Mouse (Mus musculus): Measurements from ENCODE around the gene Bet1.
A peak's percentile ranks its signal among the peaks of the same experiment; 100 is the strongest.

Bet1 gene

DNA sequence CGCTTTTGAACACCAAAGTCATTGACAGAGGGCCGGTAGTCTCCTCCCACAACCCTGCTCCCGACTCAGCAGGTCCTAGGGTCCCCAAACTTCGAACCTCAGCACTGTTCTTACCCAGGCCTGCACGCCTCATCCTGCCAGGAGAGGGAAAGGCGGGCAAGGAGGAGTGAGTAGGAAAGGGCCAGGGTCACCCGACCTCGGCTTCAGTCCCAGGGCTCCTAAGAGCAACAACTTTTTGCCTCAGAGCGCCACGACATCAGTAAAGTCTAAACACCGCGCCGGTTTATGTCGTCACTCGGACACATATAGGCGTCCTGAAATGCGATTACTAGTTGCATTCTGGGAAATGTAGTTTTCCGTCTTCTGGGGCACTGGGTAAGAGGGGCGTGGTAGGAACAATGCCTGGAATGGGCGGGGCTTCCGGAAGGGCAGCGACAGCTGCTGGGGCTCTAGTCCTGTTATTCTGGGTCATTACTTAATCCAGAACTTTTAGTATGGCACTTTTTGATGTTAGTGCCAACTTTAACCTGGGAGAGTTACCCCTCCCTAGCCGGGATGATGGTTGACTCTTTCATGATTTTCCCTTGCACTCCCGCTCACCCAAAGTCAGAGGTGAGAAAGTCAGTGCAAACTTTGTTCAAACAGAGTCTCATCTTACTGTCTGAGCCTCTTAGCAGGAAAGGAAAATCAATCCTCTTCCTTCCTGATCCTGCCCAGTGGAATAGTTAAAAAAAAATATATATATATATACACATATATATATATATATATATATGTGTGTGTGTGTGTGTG lies at the start of gene Bet1:
Bet1 (minus strand) TSS at position 310 of the 792 bp plus-strand sequence.
- peak; percentile 87 for DNase-seq

DNA sequence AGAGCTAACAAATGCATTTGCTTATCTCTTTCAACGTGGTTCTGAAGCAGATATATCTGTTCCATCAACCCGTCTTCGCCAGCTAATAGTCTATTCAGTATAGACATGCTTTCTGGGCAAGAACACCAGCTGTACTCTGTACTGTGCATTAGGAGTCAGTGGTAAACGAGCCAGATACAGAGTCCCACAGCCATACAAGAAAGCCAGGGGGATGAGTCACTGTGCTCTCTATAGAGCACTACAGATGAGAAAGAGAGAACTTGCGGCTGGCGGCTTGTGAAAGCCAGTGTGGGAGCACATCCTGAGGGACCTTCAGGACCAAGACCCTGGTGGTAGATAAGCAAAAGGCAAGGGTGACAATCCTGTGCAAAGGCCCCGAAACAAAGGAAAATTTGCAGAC lies 45.5 kb upstream of the Bet1 start:
- DNase-seq = no peak

GRCm38 (mm10) chr6:4131149-4131548 lies 44.4 kb upstream of the Bet1 start:
- no peak for DNase-seq

- no peak for DNase-seq
Observed at GRCm38 (mm10) chr6:4118611-4119010, 31.8 kb upstream of the Bet1 start.

DNA sequence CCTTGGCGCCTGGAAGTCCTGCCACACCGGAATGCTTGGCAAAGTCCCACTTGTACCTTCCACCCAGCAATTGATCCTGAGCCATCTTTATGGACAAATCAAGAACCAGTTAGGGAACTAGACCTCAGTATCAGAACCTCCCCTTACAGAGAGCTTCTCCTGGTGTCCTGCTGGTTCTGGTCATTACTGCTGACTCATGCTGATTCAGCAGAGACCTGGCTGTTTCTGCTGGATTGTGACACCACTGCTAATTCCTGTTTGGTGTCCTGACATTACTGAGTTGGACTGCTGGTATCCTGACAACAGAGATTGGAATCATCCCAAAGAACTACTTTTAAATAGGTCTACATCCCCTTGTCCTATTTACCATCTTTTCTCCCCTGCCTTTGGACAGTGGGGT lies 3.7 kb upstream of the Bet1 start:
- no peak for DNase-seq

GRCm38 (mm10) chr6:4072281-4072680 lies 14.5 kb downstream of the Bet1 start:
- no peak for DNase-seq

DNA sequence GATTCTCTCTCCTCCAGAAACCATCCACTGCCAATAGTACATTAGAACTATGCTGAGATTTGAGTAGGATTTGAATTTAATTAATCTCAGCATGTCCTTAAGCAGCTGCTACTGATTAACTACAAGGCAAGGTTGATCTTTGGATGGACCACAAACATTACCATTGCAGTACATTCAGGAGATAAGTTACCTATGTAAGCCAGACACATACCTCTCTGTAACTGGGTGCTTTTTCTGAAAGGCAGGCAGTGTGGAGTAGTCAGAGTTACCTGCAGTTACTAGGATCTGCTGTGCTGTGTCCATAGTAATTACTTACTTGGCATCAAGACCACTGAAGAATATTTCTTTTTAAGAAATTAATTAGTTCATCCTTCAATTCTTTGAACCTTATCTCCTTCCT lies 17.1 kb downstream of the Bet1 start:
- DNase-seq = no peak

- no peak for DNase-seq
Observed at GRCm38 (mm10) chr6:4054387-4054786, 32.4 kb downstream of the Bet1 start.

DNA sequence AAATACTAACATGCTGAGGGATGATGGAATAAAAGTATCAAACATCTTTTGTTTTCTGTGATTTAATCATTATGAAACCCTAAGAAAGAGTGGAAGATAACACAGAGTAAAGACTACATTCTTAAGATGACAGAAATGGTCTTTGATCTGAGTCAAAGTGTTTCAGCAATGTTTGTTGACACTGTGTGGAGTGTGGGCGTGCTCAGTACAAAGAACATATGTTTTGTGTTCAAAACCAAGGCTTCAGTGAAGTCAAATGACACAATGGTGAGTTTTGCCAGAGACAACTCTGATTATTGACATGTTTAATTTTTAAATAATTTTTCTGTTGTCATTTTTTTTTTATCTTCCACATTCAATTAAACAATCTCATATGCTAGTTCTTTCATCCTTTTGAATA lies 33.9 kb downstream of the Bet1 start:
- no peak for DNase-seq

DNA sequence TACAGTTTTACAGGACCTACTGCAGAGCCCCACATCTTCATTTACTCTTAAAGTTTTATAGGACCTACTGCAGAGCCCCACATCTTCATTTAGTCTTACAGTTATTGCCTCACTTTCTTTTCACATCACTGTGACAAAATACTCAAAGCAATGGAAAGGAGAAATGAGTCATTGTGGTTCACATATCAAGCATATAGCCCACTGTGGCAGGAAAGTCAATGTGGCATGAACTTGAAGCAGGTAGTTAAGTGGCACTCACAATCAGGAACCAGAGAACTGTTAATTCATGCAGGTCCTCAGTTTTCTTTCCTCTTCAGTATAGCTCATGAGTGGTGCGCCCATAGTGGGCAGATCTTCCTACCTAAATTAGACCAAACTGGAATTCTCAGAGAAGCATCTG lies 39.6 kb downstream of the Bet1 start:
- DNase-seq = no peak

GRCm38 (mm10) chr6:4041821-4042220 lies 45.0 kb downstream of the Bet1 start:
- no peak for DNase-seq

DNA sequence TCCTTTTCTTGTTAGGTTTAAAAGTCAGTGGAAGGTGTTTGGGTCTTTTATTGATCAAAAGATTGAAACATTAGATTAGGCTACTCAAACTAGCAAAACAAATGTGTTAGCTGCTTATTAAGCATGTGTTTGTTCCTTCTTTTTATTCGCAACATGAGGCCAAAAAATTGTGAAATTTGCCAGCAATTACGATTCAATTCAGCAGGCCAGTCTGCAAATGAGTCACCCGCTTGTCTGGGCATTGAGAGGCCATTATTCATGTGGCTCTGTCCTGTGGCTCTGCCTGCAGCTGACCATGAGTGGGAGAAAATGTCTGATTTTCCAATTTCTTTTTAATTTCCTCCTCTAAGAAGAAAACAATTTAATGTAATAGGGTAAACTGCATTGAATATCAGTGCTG lies 55.8 kb downstream of the Bet1 start:
- no peak for DNase-seq
